Mouse (Mus musculus) left cerebral cortex, postnatal 4 days (tissue): ENCODE measurements around the gene Ankrd22. TPM values are rescaled to one million over a fixed set of nuclear protein-coding genes. Genes with fewer than 3 reads are reported as not detected.
"Not testable (repeated sequence)": the region's sequence is repeated elsewhere in the genome, so short reads cannot be mapped to it uniquely, and the experiment has no call there.

ENCODE experiments used
- DNase-seq: peaks from one replicate; pipeline ENCODE4 v3.0.0-alpha.2; 2022
- intact Hi-C: fragments of 180-260 bp; cut with DNase I; formaldehyde crosslinking; loops from one replicate; pipeline ENCODE4 v1.15.1; 2025
- total RNA-seq, 2 experiments: library from RNA; stranded (reverse); gene quantifications; 2 replicates each; pipeline ENCODE4 v1.2.3; 2021

Gene Ankrd22
- under 1 TPM; 0.12 to 0.24 TPM for total RNA-seq

DNA sequence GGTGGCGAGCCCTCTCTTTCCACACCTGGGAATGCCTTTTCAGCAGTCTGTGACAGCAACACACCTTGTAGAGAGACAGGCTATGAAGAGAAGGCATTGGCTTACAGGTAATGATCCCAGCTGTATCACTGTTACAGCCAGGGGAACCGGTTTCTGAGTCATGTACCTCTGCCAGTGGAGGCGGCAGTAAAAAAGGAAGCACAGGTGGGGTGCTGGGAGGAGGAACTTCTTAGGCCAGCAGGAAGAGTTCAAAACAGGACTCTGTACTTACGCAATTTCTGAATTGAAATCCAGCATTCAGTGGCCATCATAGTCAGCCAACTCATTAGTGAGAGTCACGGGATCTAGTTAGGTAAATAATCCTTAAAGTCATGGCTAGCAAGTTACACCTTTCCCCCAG is at the start of gene Ankrd22:
TSS of gene Ankrd22 (minus strand) at position 163 of the 400 bp plus-strand sequence.
- no peak for DNase-seq
- intact Hi-C loops: no loop called here

DNA sequence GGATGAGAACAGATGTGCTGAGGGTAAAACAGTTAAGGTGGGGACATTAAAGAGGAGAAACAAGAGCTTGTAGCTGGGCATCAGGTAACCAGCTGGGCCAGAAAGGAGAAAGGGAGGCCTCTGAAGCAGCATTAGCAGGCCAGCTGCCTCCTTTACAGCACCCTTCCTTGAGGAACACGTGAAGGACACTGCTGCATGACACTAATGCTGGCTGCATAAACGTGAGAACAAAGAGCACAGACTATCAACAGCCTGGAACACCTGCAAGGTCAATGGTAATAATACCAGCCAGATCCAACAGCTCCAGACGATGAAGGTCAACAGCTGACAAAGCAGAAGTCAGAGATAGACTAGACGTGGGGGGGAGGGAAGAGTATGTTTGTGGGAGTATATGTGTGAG is 48.3 kb upstream of the Ankrd22 start:
- no peak for DNase-seq
- intact Hi-C loops: no loop called here

DNA sequence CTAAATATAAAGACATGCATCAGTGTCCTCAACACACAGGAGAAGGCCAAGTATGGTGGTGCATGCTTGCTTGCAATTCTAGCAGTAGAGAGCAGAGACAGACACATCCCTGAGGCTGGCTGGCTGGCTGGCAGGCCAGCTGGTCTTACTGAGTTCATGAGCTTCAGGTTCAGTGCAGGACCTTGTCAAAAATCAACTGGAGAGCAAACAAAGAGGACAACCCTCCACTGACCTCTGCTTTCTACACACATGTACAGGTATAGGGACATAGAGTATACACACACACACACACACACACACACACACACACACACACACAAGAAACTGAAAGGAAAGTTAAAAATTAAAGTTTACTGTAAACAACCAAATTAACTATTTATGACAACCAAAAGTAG is 47.4 kb upstream of the Ankrd22 start:
- intact Hi-C loops: no loop called here
- no peak for DNase-seq

DNA sequence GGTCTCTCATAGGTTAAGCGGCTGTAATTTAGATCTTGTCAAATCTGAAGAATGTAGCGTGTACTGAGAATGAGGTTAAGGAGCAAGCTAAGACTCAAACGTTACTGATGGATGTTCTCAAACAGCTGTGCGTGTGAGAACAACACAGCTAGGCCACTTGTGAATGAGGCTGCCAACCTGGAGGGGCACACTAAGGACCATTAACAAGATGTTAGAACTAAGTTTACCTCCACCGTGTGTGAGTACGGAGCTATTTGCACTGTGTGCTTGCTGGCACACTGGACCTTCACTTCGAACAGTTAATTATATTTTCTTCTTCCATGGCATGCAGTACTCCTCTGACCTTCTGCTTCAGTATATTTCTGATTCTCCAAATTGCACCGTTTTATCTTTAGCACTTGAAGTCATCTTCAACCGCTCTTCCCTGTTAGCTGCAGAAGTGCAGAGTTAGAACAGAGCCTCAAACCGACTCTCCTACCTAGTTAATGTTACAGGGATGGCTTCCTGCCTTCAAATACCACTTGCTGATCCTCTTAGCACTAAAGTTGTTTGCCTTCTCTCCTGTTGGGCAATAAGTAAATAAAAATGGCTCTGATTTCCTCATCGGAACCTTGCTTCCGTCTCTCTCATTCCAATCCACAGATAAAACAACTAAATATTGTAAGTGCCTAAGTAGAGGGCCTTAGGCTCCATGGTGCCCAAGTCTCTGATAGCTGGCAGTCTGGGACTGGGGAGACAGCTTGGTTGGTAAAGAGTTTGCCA is 46.8 kb upstream of the Ankrd22 start:
- intact Hi-C loops: no loop called here
- no peak for DNase-seq

DNA sequence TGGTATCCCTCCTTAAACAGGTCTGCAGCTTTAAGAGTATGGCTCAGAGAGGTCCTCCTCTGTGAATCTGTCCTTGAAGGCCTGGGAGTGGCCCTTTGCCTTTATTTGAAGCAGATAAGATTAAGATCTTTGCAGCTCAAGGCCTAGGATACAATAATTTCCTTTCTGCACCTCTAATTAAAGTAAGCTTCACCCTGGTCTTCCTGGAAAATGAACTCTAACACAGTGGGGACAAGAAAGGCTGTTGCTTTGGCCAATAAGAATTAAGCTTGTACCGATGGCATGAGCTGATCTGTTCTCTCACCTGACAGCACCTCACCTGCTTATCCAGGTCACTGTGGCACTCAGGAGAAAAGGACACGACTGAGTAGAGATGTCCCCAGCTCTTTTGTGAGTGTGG is 45.0 kb upstream of the Ankrd22 start:
- DNase-seq: no peak
- intact Hi-C loops: no loop called here

DNA sequence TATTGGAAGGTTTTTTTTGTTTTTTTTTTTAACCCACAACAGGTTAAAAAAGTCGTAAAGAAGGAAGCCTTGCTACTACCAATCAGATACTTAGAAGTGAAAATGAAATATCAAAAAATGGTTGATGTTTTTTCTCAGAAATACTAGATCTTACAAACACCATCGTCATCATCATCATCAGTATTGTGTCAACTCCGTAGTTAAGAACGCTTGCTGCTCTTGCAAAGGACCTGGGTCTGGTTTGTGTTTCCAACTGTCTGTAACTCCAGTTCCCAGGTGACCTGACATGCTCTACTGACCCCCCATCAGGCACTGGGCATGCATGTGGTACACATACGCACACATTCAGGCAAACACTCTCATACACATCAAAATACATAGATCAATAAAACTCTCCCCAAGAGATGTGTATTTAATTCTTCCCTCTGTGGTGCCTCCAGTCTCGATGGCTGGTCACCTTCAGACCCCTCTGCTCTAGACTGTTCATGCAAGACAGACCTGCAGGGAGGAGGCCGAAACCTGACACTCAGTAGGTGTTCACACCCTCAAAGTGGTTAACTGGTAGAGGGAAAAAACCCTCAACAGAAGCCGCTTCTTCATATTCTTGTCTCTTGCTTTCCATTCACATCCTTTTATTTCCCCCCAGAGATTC is 44.2 kb upstream of the Ankrd22 start:
- no peak for DNase-seq
- intact Hi-C loops: no loop called here

DNA sequence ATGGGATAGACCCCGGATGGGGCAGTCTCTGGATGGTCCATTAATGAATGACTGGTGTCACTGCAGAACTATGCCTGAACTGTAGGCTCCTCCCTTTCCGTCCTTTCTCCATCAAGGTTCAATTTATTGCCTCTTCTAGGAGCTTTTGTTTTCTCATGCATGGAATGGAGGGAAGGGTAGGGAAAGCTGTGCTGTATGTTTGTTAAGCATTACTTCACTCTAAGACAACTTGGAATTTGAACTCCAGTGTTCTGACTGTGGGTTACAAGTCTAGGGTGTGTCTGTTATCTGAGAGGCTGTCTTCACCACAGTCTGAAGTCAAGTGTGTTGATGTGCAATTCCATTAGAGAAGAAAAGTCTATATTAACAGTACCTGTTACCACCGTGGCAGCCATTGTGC is 43.2 kb upstream of the Ankrd22 start:
- intact Hi-C loops: no loop called here
- no peak for DNase-seq

DNA sequence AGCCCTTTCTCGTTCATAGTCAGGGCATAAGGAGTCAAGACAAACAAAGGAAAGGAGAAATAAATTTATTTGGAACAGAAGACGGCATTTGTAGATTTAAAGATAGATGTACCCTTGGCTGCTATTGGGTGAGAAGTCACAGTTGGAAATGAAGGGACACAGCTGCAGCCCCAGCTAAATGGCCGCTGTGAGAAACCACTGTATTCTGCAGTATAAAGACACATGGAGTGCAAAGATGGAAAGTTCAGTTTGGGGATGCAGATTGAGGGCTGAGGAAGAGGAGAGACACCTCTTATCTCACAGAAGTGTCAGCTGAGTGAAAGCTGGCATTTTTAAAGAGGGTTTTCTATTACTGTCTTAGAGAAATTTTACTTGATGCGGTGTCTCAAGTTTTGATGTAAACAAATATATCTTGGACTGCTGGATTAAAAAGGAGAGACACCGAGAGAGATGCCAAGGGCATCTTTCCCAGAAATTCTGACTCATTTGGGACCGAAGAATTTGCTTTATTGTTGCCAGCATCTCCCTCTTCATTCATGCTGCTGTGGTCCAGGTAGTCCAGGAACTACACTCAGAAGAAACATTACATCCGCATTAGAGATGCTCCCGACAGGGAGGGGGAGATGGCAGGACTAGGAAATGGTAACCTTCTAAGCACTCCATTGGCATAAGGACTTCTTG is 41.0 kb upstream of the Ankrd22 start:
- DNase-seq: no peak
- intact Hi-C loops: no loop called here

DNA sequence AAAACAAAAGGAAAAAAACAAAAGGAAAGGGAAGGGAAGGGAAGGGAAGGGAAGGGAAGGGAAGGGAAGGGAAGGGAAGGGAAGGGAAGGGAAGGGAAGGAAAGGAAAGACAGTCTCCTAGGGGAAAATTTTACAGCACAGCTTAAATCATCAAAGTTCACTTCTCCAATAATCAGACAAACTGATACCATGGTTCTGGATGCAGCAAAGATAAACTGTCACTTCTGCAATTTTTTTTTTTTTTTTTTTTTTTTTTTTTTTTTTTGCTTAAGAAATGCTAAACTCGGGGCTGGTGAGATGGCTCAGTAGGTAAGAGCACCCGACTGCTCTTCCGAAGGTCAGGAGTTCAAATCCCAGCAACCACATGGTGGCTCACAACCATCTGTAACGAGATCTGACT is 40.3 kb upstream of the Ankrd22 start:
- DNase-seq, intact Hi-C loops: not testable (repeated sequence)

DNA sequence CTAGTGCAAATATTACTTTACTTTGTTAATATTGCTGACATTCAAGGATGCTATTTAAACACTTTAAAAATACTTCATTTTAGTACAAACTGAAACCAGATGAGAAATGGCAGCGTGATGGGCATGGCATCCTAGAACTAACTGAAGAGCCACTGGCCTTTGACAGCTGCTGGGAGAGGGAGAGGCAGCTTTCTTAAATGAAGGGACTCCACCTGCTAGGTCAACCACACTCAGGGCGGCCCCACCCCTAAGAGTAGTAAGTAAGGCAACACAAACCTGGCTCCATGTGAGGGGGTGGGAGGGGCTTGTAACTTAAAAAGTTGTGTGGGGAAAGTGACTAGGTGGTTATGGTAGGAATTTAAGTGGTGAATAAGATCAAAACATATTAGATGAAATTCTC is 36.8 kb upstream of the Ankrd22 start:
- intact Hi-C loops: no loop called here
- no peak for DNase-seq

DNA sequence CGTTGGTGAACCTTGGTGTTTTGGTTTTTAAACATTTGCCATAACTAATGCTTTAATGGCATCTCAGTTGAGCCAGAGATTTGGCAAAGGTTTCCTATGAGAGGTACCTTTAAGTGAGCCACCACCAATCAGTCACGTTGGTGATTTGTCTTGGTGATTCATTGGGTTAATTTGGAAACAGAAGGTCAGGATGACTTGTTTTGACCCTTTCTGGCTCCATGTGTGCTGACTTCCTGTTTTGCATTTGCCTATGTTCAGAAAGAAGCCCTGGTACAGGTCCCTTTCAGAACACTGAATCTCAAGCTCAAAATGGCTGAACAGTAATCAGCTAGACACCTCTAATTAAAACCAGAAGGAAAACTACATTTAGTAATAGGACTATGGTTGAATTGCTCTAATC is 33.6 kb upstream of the Ankrd22 start:
- DNase-seq: no peak
- intact Hi-C loops: no loop called here

DNA sequence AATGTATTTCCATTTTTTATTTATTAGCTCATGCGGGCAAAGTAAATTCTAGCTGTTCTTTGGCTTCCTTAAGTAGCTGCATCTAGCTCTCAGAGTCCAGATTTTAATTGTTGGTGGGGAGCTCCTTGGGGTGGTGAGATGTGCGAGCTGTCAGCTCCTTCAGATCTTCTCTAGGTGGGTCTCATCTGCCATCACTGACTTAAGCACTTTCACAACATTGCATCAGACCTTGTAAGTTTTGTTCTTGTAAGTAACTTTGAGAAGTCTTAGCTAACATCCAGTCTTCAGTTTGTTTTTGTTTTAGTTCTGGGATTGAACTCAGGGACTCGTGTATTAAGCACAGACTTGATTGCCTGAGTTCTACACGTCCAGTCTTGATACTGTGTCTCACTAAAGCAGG is 33.0 kb upstream of the Ankrd22 start:
- no peak for DNase-seq
- intact Hi-C loops: no loop called here

DNA sequence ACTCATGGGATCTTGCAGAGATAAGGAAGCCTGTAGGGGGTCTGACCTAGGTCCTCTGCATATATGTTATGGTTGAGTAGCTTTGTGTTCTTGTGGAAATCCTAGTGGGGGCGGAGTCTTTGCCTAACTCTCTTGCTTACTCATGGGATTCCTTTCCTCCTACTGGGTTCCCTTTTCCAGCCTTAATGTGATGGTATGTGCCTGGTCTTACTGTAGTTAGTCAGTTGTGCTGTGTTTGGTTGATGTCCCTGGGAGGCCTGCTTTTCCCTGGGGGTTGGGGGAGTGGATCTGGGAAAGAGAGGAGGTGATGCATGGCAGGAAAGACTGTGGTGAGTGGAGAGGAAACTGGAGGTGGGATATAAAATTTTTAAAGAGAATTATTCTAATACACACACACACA is 32.2 kb upstream of the Ankrd22 start:
- DNase-seq: no peak
- intact Hi-C loops: no loop called here

DNA sequence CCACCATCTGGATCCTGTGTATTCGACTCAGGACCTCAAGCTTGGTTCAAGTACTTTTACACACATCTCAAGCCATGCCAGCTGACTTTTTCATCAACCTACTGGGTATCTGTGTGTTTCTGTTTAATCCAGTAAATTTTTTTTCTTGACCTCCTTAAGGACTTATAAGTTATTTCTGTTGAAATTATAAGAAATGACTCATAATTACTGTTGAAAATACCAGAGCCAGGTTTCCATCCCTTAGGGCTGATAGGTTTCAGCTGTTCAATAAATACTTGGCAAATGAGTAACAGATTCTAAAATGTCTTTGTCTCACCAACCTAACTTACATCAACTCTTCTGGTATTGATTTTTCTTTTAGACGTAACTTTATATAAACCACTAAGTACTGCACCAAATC is 29.2 kb upstream of the Ankrd22 start:
- intact Hi-C loops: no loop called here

DNA sequence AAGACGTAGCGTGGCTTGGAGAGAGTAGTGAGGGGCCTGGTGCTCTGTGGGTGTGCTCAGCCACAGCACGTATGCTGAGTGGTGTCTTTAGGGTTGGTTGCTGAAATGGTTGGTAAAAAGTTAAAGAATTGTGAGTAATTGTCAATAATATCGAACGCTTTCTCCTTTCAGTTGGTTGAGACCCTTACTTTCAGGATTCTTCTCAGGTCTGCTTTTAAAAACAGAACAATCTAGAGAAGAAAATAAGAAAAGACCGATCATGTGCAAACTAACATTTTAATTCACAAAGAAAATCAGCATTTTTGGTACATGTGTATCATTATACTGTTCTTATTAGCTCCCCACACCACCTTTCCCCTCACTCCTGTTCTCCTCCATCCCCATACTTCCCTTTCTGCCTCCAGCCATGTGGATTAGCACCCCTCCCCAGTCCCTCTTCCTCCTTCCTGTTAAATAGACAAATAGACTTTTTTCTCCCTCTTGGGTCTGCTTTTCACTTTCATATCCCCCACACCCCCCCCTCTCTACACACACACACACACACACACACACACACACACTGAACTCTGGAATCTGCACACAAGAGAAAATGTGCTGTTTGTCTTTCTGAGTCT is 28.4 kb upstream of the Ankrd22 start:
- intact Hi-C loops: no loop called here
- DNase-seq: no peak

More for the DNA sequence above, 29.2 kb upstream of the Ankrd22 start:
- DNase-seq: no peak

DNA sequence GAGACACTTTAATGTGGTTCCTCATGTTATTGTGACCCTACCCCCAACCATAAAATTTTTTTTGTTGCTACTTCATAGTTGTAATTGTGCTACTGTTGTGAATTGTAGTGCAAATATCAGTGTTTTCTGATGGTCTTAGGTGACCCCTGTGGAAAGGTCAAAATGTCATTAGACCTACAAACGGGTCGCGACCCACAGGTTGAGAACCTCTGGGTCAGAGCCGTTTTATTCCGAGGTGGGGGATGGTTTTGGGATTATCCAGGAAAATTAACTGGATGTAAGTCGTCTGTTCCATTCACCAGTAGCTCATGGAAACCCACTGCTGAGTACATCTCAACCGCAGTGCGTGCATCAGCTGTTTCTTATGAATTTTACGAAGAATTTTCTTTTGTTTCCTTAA is 27.8 kb upstream of the Ankrd22 start:
- intact Hi-C loops: no loop called here

DNA sequence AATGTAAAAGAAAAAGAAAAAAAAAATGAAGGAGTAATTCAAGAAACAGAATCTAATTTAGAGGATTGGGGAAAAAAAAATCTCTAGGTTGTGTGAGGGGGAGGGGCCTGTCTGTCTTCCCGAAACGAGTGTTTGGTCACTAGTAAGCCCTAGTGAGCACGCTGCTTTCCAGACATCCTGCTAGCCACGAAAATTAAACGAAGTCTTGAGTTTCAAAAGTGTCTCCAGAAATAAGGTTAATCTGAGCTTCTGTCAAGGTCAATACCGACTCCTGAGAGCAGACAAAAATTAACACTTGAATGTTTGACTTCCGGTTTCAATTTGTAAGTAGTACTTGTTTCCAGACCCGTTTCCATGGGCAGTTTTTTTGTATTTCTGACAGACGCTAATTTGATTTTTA is 27.3 kb upstream of the Ankrd22 start:
- intact Hi-C loops: no loop called here
- DNase-seq: no peak

More for the DNA sequence above, 27.8 kb upstream of the Ankrd22 start:
- no peak for DNase-seq

DNA sequence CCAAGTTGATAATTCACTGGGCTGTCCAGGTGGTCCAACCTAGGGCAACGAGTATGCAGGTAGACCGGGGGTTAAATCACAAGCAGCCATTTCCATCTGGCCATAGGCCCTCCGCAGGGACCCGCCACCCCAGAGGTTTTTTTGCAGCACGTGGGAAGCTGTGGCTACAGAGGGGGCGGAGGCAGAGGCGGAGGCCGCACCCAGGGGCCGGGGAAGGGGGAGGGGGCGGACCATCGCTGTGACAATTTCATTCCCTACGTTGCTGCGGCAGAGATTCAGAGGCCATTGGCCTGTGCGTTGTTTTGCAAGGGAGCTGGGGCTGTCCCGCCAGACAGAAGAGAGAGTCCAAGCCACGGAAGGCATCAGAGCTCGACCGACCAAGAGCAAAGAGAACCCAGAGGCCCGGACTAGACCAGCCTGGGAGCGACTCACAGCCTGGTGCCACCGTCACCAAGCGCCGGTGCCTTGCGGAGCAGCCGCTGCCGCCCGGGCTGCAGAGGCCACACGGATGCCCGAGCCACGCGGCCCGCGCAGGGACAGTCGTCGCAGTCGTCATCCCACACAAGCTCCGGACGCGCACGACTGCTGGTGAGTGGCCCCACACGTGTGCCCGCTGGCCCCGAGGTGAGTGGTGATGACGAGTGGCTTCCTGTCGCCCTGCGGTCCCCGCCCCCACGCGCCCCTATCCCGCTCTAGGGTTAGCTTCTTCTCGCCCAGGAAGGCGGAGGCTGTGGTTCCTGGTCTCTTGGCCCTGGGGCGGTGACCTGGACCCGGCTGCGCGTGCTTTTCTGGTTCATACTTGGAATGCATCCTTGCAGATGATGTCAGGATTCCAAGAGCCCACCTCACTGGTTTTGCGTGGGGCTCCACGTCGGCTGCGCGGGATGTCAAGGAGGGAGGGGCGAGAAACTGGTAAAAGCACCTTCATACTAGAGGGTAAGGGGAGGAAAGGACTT is 26.4 kb upstream of the Ankrd22 start, which contains the start of gene Stambpl1:
TSS of gene Stambpl1 (plus strand) at position 222 of the 956 bp plus-strand sequence.
- intact Hi-C loops: no loop called here
- DNase-seq: peak; percentile 67

DNA sequence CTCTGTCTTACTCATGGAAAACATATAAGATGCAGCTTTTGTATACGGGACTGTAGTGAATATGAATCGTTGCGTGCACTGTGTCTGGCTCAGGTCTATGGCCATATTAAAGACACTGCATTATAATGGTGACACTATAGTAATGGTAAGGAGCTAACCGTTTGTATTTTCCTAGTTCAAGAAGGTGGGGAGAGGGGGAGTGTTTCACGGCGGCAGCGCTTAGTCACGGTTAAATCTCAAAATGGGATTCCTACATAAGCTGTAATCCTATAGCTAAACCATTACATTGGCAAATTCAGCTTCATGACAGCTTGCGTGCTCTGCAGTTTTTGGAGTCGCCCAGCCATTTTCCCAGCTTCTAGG is 25.8 kb upstream of the Ankrd22 start:
- intact Hi-C loops: no loop called here
- no peak for DNase-seq

DNA sequence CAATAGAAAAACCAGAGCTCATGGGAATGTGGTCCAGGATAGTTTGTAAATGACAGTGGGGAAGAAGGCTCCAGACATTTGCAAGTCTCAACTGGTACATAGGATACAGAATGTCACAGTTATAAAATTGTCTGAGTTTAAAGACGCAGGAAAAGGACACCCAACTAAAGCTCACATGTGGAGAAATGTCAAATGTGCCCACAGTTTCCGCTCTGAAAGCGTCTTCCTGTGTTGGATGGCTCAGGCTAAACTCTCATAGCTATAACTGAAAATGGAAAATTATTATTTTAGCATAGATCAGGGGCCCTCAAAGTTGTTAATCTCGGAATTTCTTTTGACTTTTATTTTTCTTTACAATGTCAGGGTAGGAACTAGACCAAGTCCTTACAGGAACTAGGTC is 21.0 kb upstream of the Ankrd22 start:
- intact Hi-C loops: no loop called here
- no peak for DNase-seq
